Mouse (Mus musculus): ENCODE results near the gene Dennd5b. TPM values are rescaled to one million over a fixed set of nuclear protein-coding genes. Genes with fewer than 3 reads are reported as not detected.

The Dennd5b gene
- polyA plus RNA-seq, 1 experiment from 2014 or later: 18.1 TPM

- no peak for ATAC-seq (ENCODE audit: low FRiP score, low TSS enrichment)
Observed at GRCm38 (mm10) chr6:148972891-148973290, 128.6 kb downstream of the Dennd5b start.

GRCm38 (mm10) chr6:148972059-148972848 is 129.2 kb downstream of the Dennd5b start:
- 25% methylated on average over 9 of the region's 9 CpGs for WGBS
- Histone ChIP-seq H3K9me3 (ENCODE audit: control insufficient read depth, low read length) (no peaks in the 10 kb centered on the region), H3K4me3 (ENCODE audit: low read length) (no peak overlapping the region), H3K27ac (ENCODE audit: low read depth, low read length) (peak overlapping the region; percentile 49; the same call in 1 of the 2 replicates), H3K9ac (ENCODE audit: low read depth, low read length) (no peak overlapping the region), H3K4me2 (replicated peaks; ENCODE audit: low read depth, low read length) (no peak overlapping the region), H3K4me1 (ENCODE audit: control insufficient read depth, insufficient read depth, low read length) (peaks cover 11% of the 10 kb centered on the region), H3K27me3 (ENCODE audit: control insufficient read depth, insufficient read depth, low read length) (no peaks in the 10 kb centered on the region), H3K36me3 (ENCODE audit: control insufficient read depth, insufficient read depth, low read length) (no peaks in the 10 kb centered on the region)
- peak; percentile 74 for ATAC-seq (ENCODE audit: low FRiP score, low TSS enrichment)

More at GRCm38 (mm10) chr6:148972891-148973290, 128.6 kb downstream of the Dennd5b start:
- Histone ChIP-seq H3K4me2 (replicated peaks; ENCODE audit: low read depth, low read length) (no peak overlapping the region), H3K36me3 (ENCODE audit: control insufficient read depth, insufficient read depth, low read length) (no peaks in the 10 kb centered on the region), H3K4me3 (ENCODE audit: low read length) (no peak overlapping the region), H3K4me1 (ENCODE audit: control insufficient read depth, insufficient read depth, low read length) (peaks cover 11% of the 10 kb centered on the region), H3K9me3 (ENCODE audit: control insufficient read depth, low read length) (no peaks in the 10 kb centered on the region), H3K27ac (ENCODE audit: low read depth, low read length) (no peak overlapping the region), H3K9ac (ENCODE audit: low read depth, low read length) (no peak overlapping the region), H3K27me3 (ENCODE audit: control insufficient read depth, insufficient read depth, low read length) (no peaks in the 10 kb centered on the region)
- WGBS: 79% methylated on average over 2 of the region's 2 CpGs

GRCm38 (mm10) chr6:148971385-148971940 is 130.0 kb downstream of the Dennd5b start:
- no peaks in the 10 kb centered on the region for H3K36me3 ChIP-seq (ENCODE audit: control insufficient read depth, insufficient read depth, low read length)
- peaks cover 11% of the 10 kb centered on the region for H3K4me1 ChIP-seq (ENCODE audit: control insufficient read depth, insufficient read depth, low read length)
- H3K27ac ChIP-seq (ENCODE audit: low read depth, low read length): peak overlapping the region; percentile 49; the same call in 1 of the 2 replicates
- H3K9ac ChIP-seq (ENCODE audit: low read depth, low read length): no peak overlapping the region; the same call in 1 of the 2 replicates
- no peaks in the 10 kb centered on the region for H3K27me3 ChIP-seq (ENCODE audit: control insufficient read depth, insufficient read depth, low read length)
- H3K9me3 ChIP-seq (ENCODE audit: control insufficient read depth, low read length): no peaks in the 10 kb centered on the region
- WGBS: 33% methylated on average over 9 of the region's 9 CpGs
- H3K4me2 ChIP-seq (replicated peaks; ENCODE audit: low read depth, low read length): peak overlapping the region; percentile 30
- no peak overlapping the region for H3K4me3 ChIP-seq (ENCODE audit: low read length)
- peak; percentile 58 for ATAC-seq (ENCODE audit: low FRiP score, low TSS enrichment)

GRCm38 (mm10) chr6:148961285-148961684 is 140.2 kb downstream of the Dennd5b start:
- H3K4me1 ChIP-seq (ENCODE audit: control insufficient read depth, insufficient read depth, low read length): no peaks in the 10 kb centered on the region
- H3K27ac ChIP-seq (ENCODE audit: low read depth, low read length): no peak overlapping the region
- no peaks in the 10 kb centered on the region for H3K36me3 ChIP-seq (ENCODE audit: control insufficient read depth, insufficient read depth, low read length)
- no peaks in the 10 kb centered on the region for H3K27me3 ChIP-seq (ENCODE audit: control insufficient read depth, insufficient read depth, low read length)
- no peak overlapping the region for H3K4me3 ChIP-seq (ENCODE audit: low read length)
- no peak overlapping the region for H3K9ac ChIP-seq (ENCODE audit: low read depth, low read length)
- 31% methylated on average over 1 of the region's 1 CpGs for WGBS
- no peaks in the 10 kb centered on the region for H3K9me3 ChIP-seq (ENCODE audit: control insufficient read depth, low read length)
- ATAC-seq (ENCODE audit: low FRiP score, low TSS enrichment): no peak
- H3K4me2 ChIP-seq (replicated peaks; ENCODE audit: low read depth, low read length): no peak overlapping the region

GRCm38 (mm10) chr6:148959540-148960238 is 141.8 kb downstream of the Dennd5b start:
- H3K36me3 ChIP-seq (ENCODE audit: control insufficient read depth, insufficient read depth, low read length): no peaks in the 10 kb centered on the region
- H3K4me2 ChIP-seq (replicated peaks; ENCODE audit: low read depth, low read length): no peak overlapping the region
- no peaks in the 10 kb centered on the region for H3K9me3 ChIP-seq (ENCODE audit: control insufficient read depth, low read length)
- no peaks in the 10 kb centered on the region for H3K4me1 ChIP-seq (ENCODE audit: control insufficient read depth, insufficient read depth, low read length)
- H3K27me3 ChIP-seq (ENCODE audit: control insufficient read depth, insufficient read depth, low read length): no peaks in the 10 kb centered on the region
- WGBS: 52% methylated on average over 4 of the region's 4 CpGs
- ATAC-seq (ENCODE audit: low FRiP score, low TSS enrichment): no peak
- no peak overlapping the region for H3K27ac ChIP-seq (ENCODE audit: low read depth, low read length)
- no peak overlapping the region for H3K9ac ChIP-seq (ENCODE audit: low read depth, low read length)
- no peak overlapping the region for H3K4me3 ChIP-seq (ENCODE audit: low read length)

- Histone ChIP-seq H3K36me3 (ENCODE audit: control insufficient read depth, insufficient read depth, low read length) (no peaks in the 10 kb centered on the region), H3K9me3 (ENCODE audit: control insufficient read depth, low read length) (no peaks in the 10 kb centered on the region), H3K27me3 (ENCODE audit: control insufficient read depth, insufficient read depth, low read length) (no peaks in the 10 kb centered on the region), H3K27ac (ENCODE audit: low read depth, low read length) (no peak overlapping the region), H3K4me1 (ENCODE audit: control insufficient read depth, insufficient read depth, low read length) (no peaks in the 10 kb centered on the region), H3K4me3 (ENCODE audit: low read length) (no peak overlapping the region), H3K9ac (ENCODE audit: low read depth, low read length) (no peak overlapping the region), H3K4me2 (replicated peaks; ENCODE audit: low read depth, low read length) (no peak overlapping the region)
- ATAC-seq (ENCODE audit: low FRiP score, low TSS enrichment): no peak
- WGBS: 97% methylated on average over 1 of the region's 1 CpGs
Observed at GRCm38 (mm10) chr6:148958712-148959111, 142.8 kb downstream of the Dennd5b start.

- WGBS: 91% methylated on average over 3 of the region's 3 CpGs
Observed at GRCm38 (mm10) chr6:148957046-148957445, 144.4 kb downstream of the Dennd5b start.

GRCm38 (mm10) chr6:148955641-148956420 is 145.6 kb downstream of the Dennd5b start:
- no peaks in the 10 kb centered on the region for H3K36me3 ChIP-seq (ENCODE audit: control insufficient read depth, insufficient read depth, low read length)
- no peaks in the 10 kb centered on the region for H3K4me1 ChIP-seq (ENCODE audit: control insufficient read depth, insufficient read depth, low read length)
- H3K4me2 ChIP-seq (replicated peaks; ENCODE audit: low read depth, low read length): no peak overlapping the region
- no peak overlapping the region for H3K4me3 ChIP-seq (ENCODE audit: low read length)
- no peaks in the 10 kb centered on the region for H3K27me3 ChIP-seq (ENCODE audit: control insufficient read depth, insufficient read depth, low read length)
- H3K27ac ChIP-seq (ENCODE audit: low read depth, low read length): no peak overlapping the region
- no peak for ATAC-seq (ENCODE audit: low FRiP score, low TSS enrichment)
- no peaks in the 10 kb centered on the region for H3K9me3 ChIP-seq (ENCODE audit: control insufficient read depth, low read length)
- no peak overlapping the region for H3K9ac ChIP-seq (ENCODE audit: low read depth, low read length)

More at GRCm38 (mm10) chr6:148957046-148957445, 144.4 kb downstream of the Dennd5b start:
- Histone ChIP-seq H3K4me3 (ENCODE audit: low read length) (no peak overlapping the region), H3K9ac (ENCODE audit: low read depth, low read length) (no peak overlapping the region), H3K27me3 (ENCODE audit: control insufficient read depth, insufficient read depth, low read length) (no peaks in the 10 kb centered on the region), H3K27ac (ENCODE audit: low read depth, low read length) (no peak overlapping the region), H3K9me3 (ENCODE audit: control insufficient read depth, low read length) (no peaks in the 10 kb centered on the region), H3K36me3 (ENCODE audit: control insufficient read depth, insufficient read depth, low read length) (no peaks in the 10 kb centered on the region), H3K4me2 (replicated peaks; ENCODE audit: low read depth, low read length) (no peak overlapping the region), H3K4me1 (ENCODE audit: control insufficient read depth, insufficient read depth, low read length) (no peaks in the 10 kb centered on the region)
- ATAC-seq (ENCODE audit: low FRiP score, low TSS enrichment): no peak

Data from kidney, embryonic 14.5 days (tissue).